Comparison of ENCODE assay signal across 26 mouse cellular contexts in the genomic region with DNA sequence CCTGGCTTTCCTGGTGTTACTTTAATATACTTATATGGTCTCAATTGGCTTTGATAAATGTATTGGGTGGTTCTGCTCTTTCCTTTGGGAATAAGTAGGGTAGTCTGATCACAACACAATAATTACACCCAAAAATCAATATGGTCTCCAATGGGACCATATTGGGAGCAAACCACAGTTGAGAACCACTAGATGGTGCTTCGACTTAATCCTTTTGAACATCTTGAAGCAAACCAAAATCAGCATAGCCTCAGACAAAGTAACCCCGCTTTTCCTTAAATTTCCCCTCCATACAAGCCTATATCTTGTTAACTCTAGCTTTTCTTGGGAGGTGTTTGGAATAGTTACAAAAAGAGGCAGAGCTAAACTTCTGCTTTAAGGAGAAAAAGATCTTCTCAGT. TPM values are rescaled to one million over a fixed set of nuclear protein-coding genes. Genes with fewer than 3 reads are reported as not detected.
DNase-seq lines count a peak whose midpoint lies in the region; ATAC-seq and TF ChIP-seq lines count a peak whose summit lies in the region.
"Had no signal": no experiment of that assay in that cellular context is flagged by ENCODE, and none has a peak within 500 bp of the region (broad histone marks: within the 10 kb centered on the region; RNA-seq: fewer than 3 reads in every experiment).

No protein-coding gene starts in this region.

- H3K9me3 ChIP-seq in liver, postnatal 0 days (ENCODE audit: low read length) = no peaks in the 10 kb centered on the region
- no peaks in the 10 kb centered on the region for H3K9me3 ChIP-seq in hindbrain, embryonic 10.5 days
- H3K9me3 ChIP-seq: limb, embryonic 10.5 days had no signal

- H3K27ac ChIP-seq in liver, postnatal 0 days (ENCODE audit: low read depth) = peak overlapping the region; percentile 69
- H3K27ac ChIP-seq in hindbrain, embryonic 10.5 days = no peak overlapping the region
- H3K27ac ChIP-seq: hindbrain, postnatal 0 days; limb, embryonic 10.5 days had no signal

- WGBS in liver, postnatal 0 days (ENCODE audit: insufficient replicate concordance) = 55% methylated on average over 2 of the region's 2 CpGs
- 90% methylated on average over 2 of the region's 2 CpGs for WGBS in hindbrain, embryonic 10.5 days

- no peak overlapping the region for H3K4me2 ChIP-seq in liver, postnatal 0 days (ENCODE audit: low read depth, low read length)
- H3K4me2 ChIP-seq: liver, embryonic 11.5 days had no signal

- peak; percentile 31 for TF ChIP-seq CTCF in liver, postnatal 0 days (IDR thresholded peaks at IDR 0.05; ENCODE audit: low read depth)

- peaks cover 5% of the 10 kb centered on the region; the same call in 1 of the 2 replicates for H3K4me1 ChIP-seq in liver, postnatal 0 days (ENCODE audit: insufficient read depth)
- no peaks in the 10 kb centered on the region for H3K4me1 ChIP-seq in hindbrain, embryonic 10.5 days (replicated peaks)
- H3K4me1 ChIP-seq: limb, embryonic 10.5 days had no signal

- no peaks in the 10 kb centered on the region for H3K27me3 ChIP-seq in liver, postnatal 0 days (ENCODE audit: insufficient read depth, low read length)
- no peaks in the 10 kb centered on the region for H3K27me3 ChIP-seq in hindbrain, embryonic 10.5 days (ENCODE audit: insufficient read depth, poor library complexity, severe bottlenecking)

- no peaks in the 10 kb centered on the region for H3K36me3 ChIP-seq in liver, postnatal 0 days (replicated peaks; ENCODE audit: insufficient read depth, low read length)
- no peaks in the 10 kb centered on the region for H3K36me3 ChIP-seq in hindbrain, embryonic 10.5 days
- H3K36me3 ChIP-seq: limb, embryonic 10.5 days had no signal

- H3K4me3 ChIP-seq in liver, postnatal 0 days (ENCODE audit: low read depth, low read length) = no peak overlapping the region
- H3K4me3 ChIP-seq in hindbrain, embryonic 10.5 days = no peak overlapping the region
- H3K4me3 ChIP-seq: limb, embryonic 10.5 days; myocyte had no signal

- no peak for DNase-seq in frontal cortex, postnatal 14 days (ENCODE audit: low spot score in 2 of 2)
- no peak for DNase-seq in liver, postnatal 0 days
- DNase-seq in liver (no peak), NIH3T3 (ENCODE audit: low read depth) (peak; percentile 42)
- no peak for DNase-seq in hindbrain, embryonic 10.5 days (ENCODE audit: low spot score)
- DNase-seq: adrenal gland, postnatal 14 days; cerebellum, adult 11-12 months; cerebellum, postnatal 14 days; kidney, adult 18-20 months; kidney, postnatal 10 days; lung, adult 2 months; midbrain, embryonic 14.5 days; right cerebral cortex, postnatal 25 days; thymus, postnatal 25 days had no signal

- no peak overlapping the region for H3K9ac ChIP-seq in liver, postnatal 0 days (replicated peaks)

- ATAC-seq in frontal cortex, adult (ENCODE audit: low TSS enrichment) = peak; percentile 62; the same call in 1 of the 2 replicates
- no peak for ATAC-seq in liver, postnatal 0 days
- ATAC-seq in megakaryocyte, adult 5-6 weeks (ENCODE audit: poor library complexity, severe bottlenecking) = peak; percentile 12
- ATAC-seq: forebrain, embryonic 16.5 days; hindbrain, postnatal 0 days had no signal

- TF ChIP-seq EP300 in liver, postnatal 0 days (IDR thresholded peaks at IDR 0.05; ENCODE audit: low read depth) = no peak

RNA-seq across cellular contexts. Expression of a gene that starts 18.8 kb away (rescaled TPM):
- polyA plus RNA-seq in liver, postnatal 0 days (2015; fragmentation: Nextera tagmentation; extraction: Ambion mirVana) = 0.69 and 0.79 TPM in 2 replicates
- total RNA-seq in megakaryocyte, adult 5-6 weeks (2015) = 47.9 and 51.3 TPM in 2 replicates
- total RNA-seq in megakaryocyte, adult 5-6 weeks (2017) = 38.5 and 47.3 TPM in 2 replicates
- polyA plus RNA-seq in hindbrain, embryonic 10.5 days (2016; fragmentation: Nextera tagmentation; extraction: Ambion mirVana) = not detected in 2 replicates
- total RNA-seq: gastrocnemius, adult 8-10 months; heart, adult 18-20 months; hematopoietic stem cell, adult 5-6 weeks; hindbrain, postnatal 0 days; layer of hippocampus, adult 8-10 months; left cerebral cortex, adult 18-20 months had no signal
- polyA plus RNA-seq: forebrain, embryonic 16.5 days; hindbrain, postnatal 0 days; limb, embryonic 10.5 days; midbrain, embryonic 14.5 days; myocyte had no signal
